Mouse (Mus musculus): Measurements from ENCODE around the gene Tbc1d17. TPM values are rescaled to one million over a fixed set of nuclear protein-coding genes. Genes with fewer than 3 reads are reported as not detected.

The Tbc1d17 gene
- polyA plus RNA-seq, 1 experiment from 2014 or later, result 55.1 TPM

- no peak overlapping the region; the same call in 1 of the 2 replicates for H3K9ac ChIP-seq (replicated peaks; ENCODE audit: low read length)
- H3K27me3 ChIP-seq (ENCODE audit: control insufficient read depth, insufficient read depth, low read length), result peaks cover 9% of the 10 kb centered on the region
- no peaks in the 10 kb centered on the region for H3K9me3 ChIP-seq (replicated peaks; ENCODE audit: control insufficient read depth, low read length)
- peak overlapping the region; percentile 23 for H3K4me3 ChIP-seq (ENCODE audit: low read depth, low read length)
- ATAC-seq (replicated peaks; ENCODE audit: insufficient number of reproducible peaks, low FRiP score, low TSS enrichment, low read depth), result no peak
- H3K4me1 ChIP-seq (ENCODE audit: control insufficient read depth, insufficient read depth, low read length), result peaks cover 5% of the 10 kb centered on the region; the same call in 1 of the 2 replicates
- WGBS, result 27% methylated on average over 11 of the region's 11 CpGs
- no peak for DNase-seq (ENCODE audit: low spot score)
- H3K36me3 ChIP-seq (replicated peaks; ENCODE audit: control insufficient read depth, insufficient read depth, low read depth, low read length), result peaks cover 6% of the 10 kb centered on the region
- H3K4me2 ChIP-seq (ENCODE audit: low read depth, low read length), result peak overlapping the region; percentile 61
- no peak overlapping the region for H3K27ac ChIP-seq (replicated peaks; ENCODE audit: low read depth, low read length)
Observed at GRCm38 (mm10) chr7:44839171-44839490, 9.7 kb downstream of the Tbc1d17 start.

DNA sequence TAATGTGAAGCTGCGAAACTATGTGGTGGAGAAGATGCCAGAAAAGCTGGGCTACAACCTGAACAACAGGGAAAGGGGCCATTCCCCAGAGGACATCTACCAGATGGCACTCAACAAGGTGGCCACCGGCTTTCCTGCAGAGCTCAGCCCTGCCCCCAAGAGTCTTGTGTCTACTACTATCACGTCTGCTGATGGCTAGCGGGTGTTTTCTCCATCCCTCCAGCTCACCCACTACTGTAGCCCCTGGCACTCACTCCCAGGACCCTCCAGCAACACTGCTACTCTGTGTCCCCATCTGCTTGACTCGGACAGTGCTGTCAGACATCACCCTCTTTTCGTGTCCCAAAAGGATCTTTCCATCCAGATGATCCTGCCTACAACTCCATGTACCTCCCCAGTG, 10.8 kb downstream of the Tbc1d17 start:
- no peak for DNase-seq (ENCODE audit: low spot score)
- 89% methylated on average over 6 of the region's 6 CpGs for WGBS

GRCm38 (mm10) chr7:44836423-44837053, 12.3 kb downstream of the Tbc1d17 start:
- H3K4me2 ChIP-seq (ENCODE audit: low read depth, low read length), result no peak overlapping the region
- peaks cover 9% of the 10 kb centered on the region for H3K27me3 ChIP-seq (ENCODE audit: control insufficient read depth, insufficient read depth, low read length)
- H3K4me3 ChIP-seq (ENCODE audit: low read depth, low read length), result no peak overlapping the region
- DNase-seq (ENCODE audit: low spot score) (no peak), ATAC-seq (replicated peaks; ENCODE audit: insufficient number of reproducible peaks, low FRiP score, low TSS enrichment, low read depth) (no peak)
- no peaks in the 10 kb centered on the region; the same call in 1 of the 2 replicates for H3K36me3 ChIP-seq (replicated peaks; ENCODE audit: control insufficient read depth, insufficient read depth, low read depth, low read length)
- 81% methylated on average over 9 of the region's 9 CpGs for WGBS
- H3K4me1 ChIP-seq (ENCODE audit: control insufficient read depth, insufficient read depth, low read length), result peaks cover 5% of the 10 kb centered on the region; the same call in 1 of the 2 replicates
- no peaks in the 10 kb centered on the region for H3K9me3 ChIP-seq (replicated peaks; ENCODE audit: control insufficient read depth, low read length)
- no peak overlapping the region for H3K27ac ChIP-seq (replicated peaks; ENCODE audit: low read depth, low read length)
- no peak overlapping the region for H3K9ac ChIP-seq (replicated peaks; ENCODE audit: low read length)

More for the DNA sequence above, 10.8 kb downstream of the Tbc1d17 start:
- Histone ChIP-seq H3K4me1 (ENCODE audit: control insufficient read depth, insufficient read depth, low read length) (peaks cover 5% of the 10 kb centered on the region; the same call in 1 of the 2 replicates), H3K9ac (replicated peaks; ENCODE audit: low read length) (no peak overlapping the region), H3K9me3 (replicated peaks; ENCODE audit: control insufficient read depth, low read length) (no peaks in the 10 kb centered on the region), H3K4me2 (ENCODE audit: low read depth, low read length) (no peak overlapping the region), H3K27me3 (ENCODE audit: control insufficient read depth, insufficient read depth, low read length) (peaks cover 9% of the 10 kb centered on the region), H3K27ac (replicated peaks; ENCODE audit: low read depth, low read length) (no peak overlapping the region), H3K4me3 (ENCODE audit: low read depth, low read length) (no peak overlapping the region), H3K36me3 (replicated peaks; ENCODE audit: control insufficient read depth, insufficient read depth, low read depth, low read length) (no peaks in the 10 kb centered on the region; the same call in 1 of the 2 replicates)
- ATAC-seq (replicated peaks; ENCODE audit: insufficient number of reproducible peaks, low FRiP score, low TSS enrichment, low read depth), result no peak

- Histone ChIP-seq H3K4me1 (ENCODE audit: control insufficient read depth, insufficient read depth, low read length) (peaks cover 5% of the 10 kb centered on the region; the same call in 1 of the 2 replicates), H3K27me3 (ENCODE audit: control insufficient read depth, insufficient read depth, low read length) (peaks cover 9% of the 10 kb centered on the region), H3K4me2 (ENCODE audit: low read depth, low read length) (no peak overlapping the region), H3K9me3 (replicated peaks; ENCODE audit: control insufficient read depth, low read length) (no peaks in the 10 kb centered on the region), H3K9ac (replicated peaks; ENCODE audit: low read length) (no peak overlapping the region), H3K4me3 (ENCODE audit: low read depth, low read length) (no peak overlapping the region), H3K27ac (replicated peaks; ENCODE audit: low read depth, low read length) (no peak overlapping the region), H3K36me3 (replicated peaks; ENCODE audit: control insufficient read depth, insufficient read depth, low read depth, low read length) (peaks cover 2% of the 10 kb centered on the region; the same call in 1 of the 2 replicates)
- DNase-seq (ENCODE audit: low spot score) (no peak), ATAC-seq (replicated peaks; ENCODE audit: insufficient number of reproducible peaks, low FRiP score, low TSS enrichment, low read depth) (no peak)
- WGBS, result 56% methylated on average over 3 of the region's 3 CpGs
Observed at GRCm38 (mm10) chr7:44836016-44836404, 12.9 kb downstream of the Tbc1d17 start.

DNA sequence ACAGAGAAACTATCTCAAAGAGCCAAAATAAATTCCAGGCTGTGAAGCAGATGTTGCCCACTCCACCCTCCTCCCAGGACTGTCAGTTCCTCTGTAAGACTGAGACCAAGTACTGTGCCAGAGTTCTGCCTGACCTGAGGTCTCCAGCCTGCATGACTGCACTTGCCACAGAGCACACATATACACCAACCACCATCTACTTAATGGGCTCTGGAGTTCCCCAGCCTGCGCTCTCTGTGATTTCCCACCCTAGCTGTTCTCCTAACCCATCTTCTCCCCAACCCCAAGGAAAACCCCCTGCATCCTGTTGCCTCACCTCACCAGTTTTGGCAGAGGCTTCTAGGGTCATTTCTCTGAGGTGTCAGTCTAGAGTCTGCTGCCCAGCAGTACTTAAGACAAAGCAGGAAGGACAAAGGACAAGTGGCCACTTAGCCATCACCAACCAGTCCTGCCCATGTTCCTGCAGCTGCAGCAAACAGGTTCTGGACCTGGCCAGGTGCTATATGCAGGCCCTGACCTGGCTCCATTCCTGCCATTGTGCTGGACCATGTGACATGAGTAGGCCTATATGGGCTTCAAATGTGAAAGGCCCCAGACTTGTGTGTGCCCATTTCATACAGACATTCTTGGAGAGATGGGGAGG, 13.4 kb downstream of the Tbc1d17 start:
- 100% methylated on average over 1 of the region's 1 CpGs for WGBS
- H3K9ac ChIP-seq (replicated peaks; ENCODE audit: low read length), result no peak overlapping the region

GRCm38 (mm10) chr7:44832763-44833162, 16.1 kb downstream of the Tbc1d17 start:
- no peak overlapping the region for H3K4me2 ChIP-seq (ENCODE audit: low read depth, low read length)
- H3K4me1 ChIP-seq (ENCODE audit: control insufficient read depth, insufficient read depth, low read length), result no peaks in the 10 kb centered on the region
- H3K36me3 ChIP-seq (replicated peaks; ENCODE audit: control insufficient read depth, insufficient read depth, low read depth, low read length), result peaks cover 28% of the 10 kb centered on the region
- H3K9me3 ChIP-seq (replicated peaks; ENCODE audit: control insufficient read depth, low read length), result no peaks in the 10 kb centered on the region
- no peaks in the 10 kb centered on the region for H3K27me3 ChIP-seq (ENCODE audit: control insufficient read depth, insufficient read depth, low read length)
- H3K27ac ChIP-seq (replicated peaks; ENCODE audit: low read depth, low read length), result no peak overlapping the region
- ATAC-seq (replicated peaks; ENCODE audit: insufficient number of reproducible peaks, low FRiP score, low TSS enrichment, low read depth) (no peak), DNase-seq (ENCODE audit: low spot score) (no peak)
- WGBS, result 81% methylated on average over 4 of the region's 4 CpGs
- H3K4me3 ChIP-seq (ENCODE audit: low read depth, low read length), result no peak overlapping the region
- no peak overlapping the region for H3K9ac ChIP-seq (replicated peaks; ENCODE audit: low read length)

More for the DNA sequence above, 13.4 kb downstream of the Tbc1d17 start:
- no peak overlapping the region for H3K27ac ChIP-seq (replicated peaks; ENCODE audit: low read depth, low read length)
- H3K9me3 ChIP-seq (replicated peaks; ENCODE audit: control insufficient read depth, low read length), result no peaks in the 10 kb centered on the region
- H3K4me1 ChIP-seq (ENCODE audit: control insufficient read depth, insufficient read depth, low read length), result peaks cover 5% of the 10 kb centered on the region; the same call in 1 of the 2 replicates
- H3K4me2 ChIP-seq (ENCODE audit: low read depth, low read length), result no peak overlapping the region
- DNase-seq (ENCODE audit: low spot score), result no peak
- no peak for ATAC-seq (replicated peaks; ENCODE audit: insufficient number of reproducible peaks, low FRiP score, low TSS enrichment, low read depth)
- H3K36me3 ChIP-seq (replicated peaks; ENCODE audit: control insufficient read depth, insufficient read depth, low read depth, low read length), result peaks cover 8% of the 10 kb centered on the region; the same call in 1 of the 2 replicates
- no peak overlapping the region for H3K4me3 ChIP-seq (ENCODE audit: low read depth, low read length)
- H3K27me3 ChIP-seq (ENCODE audit: control insufficient read depth, insufficient read depth, low read length), result peaks cover 6% of the 10 kb centered on the region

DNA sequence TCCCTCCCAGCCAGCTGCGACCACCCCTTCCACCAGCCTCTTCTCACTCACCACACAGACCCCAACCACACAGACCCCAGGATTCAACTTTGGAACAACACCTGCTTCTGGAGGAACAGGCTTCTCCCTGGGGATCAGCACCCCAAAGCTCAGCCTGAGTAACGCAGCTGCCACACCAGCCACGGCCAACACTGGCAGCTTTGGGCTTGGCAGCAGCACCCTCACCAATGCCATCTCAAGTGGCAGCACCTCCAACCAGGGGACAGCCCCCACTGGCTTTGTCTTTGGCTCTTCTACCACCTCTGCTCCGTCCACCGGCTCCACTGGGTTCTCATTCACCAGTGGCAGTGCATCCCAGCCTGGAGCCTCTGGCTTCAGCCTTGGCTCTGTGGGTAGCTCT, 20.2 kb downstream of the Tbc1d17 start:
- no peak overlapping the region for H3K4me3 ChIP-seq (ENCODE audit: low read depth, low read length)
- no peaks in the 10 kb centered on the region for H3K27me3 ChIP-seq (ENCODE audit: control insufficient read depth, insufficient read depth, low read length)
- H3K27ac ChIP-seq (replicated peaks; ENCODE audit: low read depth, low read length), result no peak overlapping the region
- no peak for DNase-seq (ENCODE audit: low spot score)
- H3K4me1 ChIP-seq (ENCODE audit: control insufficient read depth, insufficient read depth, low read length), result no peaks in the 10 kb centered on the region
- H3K9me3 ChIP-seq (replicated peaks; ENCODE audit: control insufficient read depth, low read length), result no peaks in the 10 kb centered on the region
- 92% methylated on average over 5 of the region's 5 CpGs for WGBS
- H3K9ac ChIP-seq (replicated peaks; ENCODE audit: low read length), result no peak overlapping the region
- ATAC-seq (replicated peaks; ENCODE audit: insufficient number of reproducible peaks, low FRiP score, low TSS enrichment, low read depth), result no peak
- peaks cover 28% of the 10 kb centered on the region for H3K36me3 ChIP-seq (replicated peaks; ENCODE audit: control insufficient read depth, insufficient read depth, low read depth, low read length)
- H3K4me2 ChIP-seq (ENCODE audit: low read depth, low read length), result no peak overlapping the region

GRCm38 (mm10) chr7:44826771-44827170, 22.1 kb downstream of the Tbc1d17 start:
- Histone ChIP-seq H3K27me3 (ENCODE audit: control insufficient read depth, insufficient read depth, low read length) (no peaks in the 10 kb centered on the region), H3K4me2 (ENCODE audit: low read depth, low read length) (no peak overlapping the region), H3K9me3 (replicated peaks; ENCODE audit: control insufficient read depth, low read length) (no peaks in the 10 kb centered on the region), H3K36me3 (replicated peaks; ENCODE audit: control insufficient read depth, insufficient read depth, low read depth, low read length) (peaks cover 28% of the 10 kb centered on the region), H3K9ac (replicated peaks; ENCODE audit: low read length) (no peak overlapping the region), H3K4me3 (ENCODE audit: low read depth, low read length) (no peak overlapping the region), H3K27ac (replicated peaks; ENCODE audit: low read depth, low read length) (no peak overlapping the region), H3K4me1 (ENCODE audit: control insufficient read depth, insufficient read depth, low read length) (no peaks in the 10 kb centered on the region)
- ATAC-seq (replicated peaks; ENCODE audit: insufficient number of reproducible peaks, low FRiP score, low TSS enrichment, low read depth) (no peak), DNase-seq (ENCODE audit: low spot score) (no peak)
- 81% methylated on average over 3 of the region's 3 CpGs for WGBS
